Mouse (Mus musculus): ENCODE results near the gene Apol6.

The Apol6 gene

DNA sequence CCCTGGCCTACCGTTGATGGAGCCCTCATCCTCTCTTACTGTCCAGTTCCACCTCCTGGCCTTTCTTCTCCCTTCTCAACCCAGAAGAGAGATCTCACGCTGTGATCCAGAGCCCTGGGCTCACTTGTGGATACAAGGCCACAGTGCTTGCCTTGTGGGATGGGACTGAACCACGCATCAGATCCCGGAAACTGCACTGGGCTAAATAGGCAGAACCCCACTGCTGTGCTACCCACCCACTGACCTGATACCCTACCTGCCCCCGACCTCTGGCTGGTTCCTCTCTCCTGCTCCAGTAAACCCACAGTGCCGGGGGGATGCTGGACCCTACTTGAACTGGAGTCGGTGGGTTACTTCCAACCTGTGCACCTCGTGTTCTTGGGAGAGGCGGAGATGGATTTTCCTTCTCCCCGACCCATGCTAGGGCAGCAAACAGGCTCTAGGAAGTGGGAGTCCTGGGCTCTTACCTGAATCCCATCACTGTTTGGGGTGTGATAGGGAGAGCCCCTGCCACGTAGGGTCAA, 26.3 kb downstream of the Apol6 start:
- no peak for DNase-seq (ENCODE audit: low spot score)

DNA sequence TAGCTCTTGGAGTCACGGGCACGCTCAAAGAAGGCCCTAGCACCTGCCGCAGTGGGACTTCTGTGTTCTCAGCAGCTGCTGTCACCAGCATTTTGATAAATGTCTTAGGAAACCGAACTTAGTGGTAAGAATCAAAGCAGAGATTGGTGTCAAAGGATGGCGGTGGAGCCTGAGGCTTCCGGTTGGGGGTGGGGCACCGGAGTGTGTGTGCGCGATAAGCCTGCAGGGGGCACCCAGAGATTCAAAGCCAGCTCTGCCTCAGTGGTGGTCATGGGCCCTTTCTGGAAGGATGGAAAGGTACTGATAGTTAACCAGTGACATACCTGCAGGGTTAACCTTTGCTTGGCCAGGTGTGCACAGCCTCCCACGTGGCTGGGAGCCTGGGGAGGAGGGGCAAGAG, 27.0 kb downstream of the Apol6 start:
- DNase-seq (ENCODE audit: low spot score): no peak

DNA sequence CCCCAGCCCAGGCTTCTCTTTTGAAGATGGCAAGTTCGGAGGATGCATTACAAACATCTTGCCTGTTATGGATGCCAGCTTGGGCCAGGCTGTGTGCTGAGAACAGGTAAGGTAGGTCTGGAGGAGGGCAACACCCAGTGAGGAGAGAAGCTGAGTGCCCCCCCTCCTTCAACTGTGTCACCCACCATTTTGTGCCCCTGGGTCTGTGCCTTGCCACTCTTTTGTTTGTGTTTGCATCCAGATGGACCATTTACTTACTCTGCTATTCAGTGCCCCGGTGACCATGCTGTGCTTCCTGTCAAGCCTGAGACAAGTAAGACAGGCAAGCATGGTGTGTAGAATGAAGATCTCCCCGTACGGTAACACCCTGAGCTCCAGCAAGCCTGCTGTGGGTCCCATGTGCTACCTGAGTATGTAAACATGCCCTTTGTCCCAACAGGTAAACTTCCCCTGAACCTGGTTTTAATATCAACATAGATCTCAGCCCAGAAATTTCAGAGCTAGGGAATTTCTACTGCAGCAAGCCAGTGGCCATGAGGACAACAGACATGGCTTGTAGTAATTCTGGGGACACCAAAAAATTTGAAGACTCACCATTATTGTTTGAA, 28.1 kb downstream of the Apol6 start:
- DNase-seq (ENCODE audit: low spot score): no peak

DNA sequence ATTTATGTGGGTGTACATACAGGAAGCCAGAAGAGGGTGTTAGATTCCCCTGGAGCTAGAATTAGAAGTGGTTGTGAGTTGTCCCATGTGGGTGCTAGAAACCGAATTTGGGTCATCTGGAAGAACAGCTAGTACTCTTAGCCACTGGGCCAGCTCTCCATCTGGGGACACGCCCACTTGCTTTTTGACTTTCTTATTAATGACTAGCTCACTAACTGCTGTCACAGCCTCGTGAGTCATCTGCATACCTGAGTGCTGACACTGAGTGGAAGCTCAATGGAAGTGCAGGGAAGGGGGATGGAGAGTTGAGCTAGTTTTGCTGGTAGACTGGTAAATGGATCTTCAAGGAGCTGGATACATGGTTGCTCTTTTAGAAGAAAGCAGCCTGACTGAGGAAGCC, 32.0 kb downstream of the Apol6 start:
- no peak for DNase-seq (ENCODE audit: low spot score)

DNA sequence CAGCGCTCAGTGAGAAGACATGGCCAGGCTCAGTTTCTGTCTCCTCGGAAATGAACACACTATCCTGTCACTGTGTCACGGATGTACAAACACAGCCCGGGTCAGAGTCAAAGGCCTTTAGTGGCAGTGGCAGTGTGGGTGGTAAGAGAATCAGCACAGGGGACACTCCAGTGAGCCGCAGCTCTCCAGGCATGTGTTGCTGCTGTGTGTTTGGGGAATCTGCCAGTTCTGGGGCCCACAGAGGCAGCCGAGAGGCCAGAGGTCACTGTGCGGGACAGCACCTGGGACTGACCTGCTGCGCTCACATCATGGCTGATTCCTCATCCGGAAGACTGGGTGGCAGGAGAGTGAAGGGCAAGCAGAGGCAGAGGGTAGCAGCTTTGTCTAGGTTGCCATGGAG, 33.4 kb downstream of the Apol6 start:
- DNase-seq (ENCODE audit: low spot score): no peak

DNA sequence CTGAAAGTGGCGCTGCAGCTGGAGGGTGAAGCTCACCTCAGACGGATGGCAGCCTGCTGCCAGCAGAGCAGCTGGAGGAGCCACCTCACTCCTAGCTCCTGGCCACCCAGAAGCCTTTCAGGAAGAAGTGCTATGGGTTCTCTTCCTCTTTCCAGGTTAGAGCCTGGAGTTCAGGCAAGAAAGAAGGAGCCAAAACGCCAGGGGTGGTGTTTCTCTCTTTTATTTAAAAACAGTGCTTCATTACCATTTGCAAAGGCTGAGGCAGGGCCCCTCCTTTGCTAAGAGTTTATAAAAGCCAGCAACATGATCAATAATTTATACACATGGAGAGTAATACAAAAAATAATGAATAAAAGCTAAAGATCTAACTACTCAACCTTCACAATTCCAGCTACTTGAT, 34.3 kb downstream of the Apol6 start:
- no peak for DNase-seq (ENCODE audit: low spot score)

DNA sequence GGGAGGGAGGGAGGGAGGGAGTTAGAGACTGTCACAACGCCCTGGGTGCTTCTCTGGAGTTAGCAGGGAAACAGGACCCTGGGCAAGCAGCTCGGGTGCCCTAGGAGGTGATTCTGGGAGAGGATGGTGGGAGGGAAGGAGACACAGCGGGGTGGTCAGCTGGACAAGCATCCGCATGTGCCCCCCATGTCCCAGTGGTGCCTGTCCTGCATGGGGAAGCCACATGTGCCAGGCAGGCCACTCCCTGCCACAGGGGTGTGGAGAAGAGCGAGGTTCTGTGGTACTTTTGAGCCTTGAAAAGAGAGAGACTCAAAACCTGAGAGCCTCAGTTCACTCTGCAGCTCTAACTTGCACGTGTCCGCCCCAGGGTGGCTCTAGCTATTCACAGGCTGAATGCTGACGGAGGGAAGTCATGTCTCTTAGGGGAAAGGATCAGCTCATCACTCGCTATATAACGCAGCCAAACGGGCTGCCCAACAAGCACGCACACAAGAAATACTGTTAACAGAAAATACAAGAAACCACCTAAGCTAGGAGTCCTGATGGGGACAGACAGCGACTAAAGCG, 34.8 kb downstream of the Apol6 start:
- no peak for DNase-seq (ENCODE audit: low spot score)

DNA sequence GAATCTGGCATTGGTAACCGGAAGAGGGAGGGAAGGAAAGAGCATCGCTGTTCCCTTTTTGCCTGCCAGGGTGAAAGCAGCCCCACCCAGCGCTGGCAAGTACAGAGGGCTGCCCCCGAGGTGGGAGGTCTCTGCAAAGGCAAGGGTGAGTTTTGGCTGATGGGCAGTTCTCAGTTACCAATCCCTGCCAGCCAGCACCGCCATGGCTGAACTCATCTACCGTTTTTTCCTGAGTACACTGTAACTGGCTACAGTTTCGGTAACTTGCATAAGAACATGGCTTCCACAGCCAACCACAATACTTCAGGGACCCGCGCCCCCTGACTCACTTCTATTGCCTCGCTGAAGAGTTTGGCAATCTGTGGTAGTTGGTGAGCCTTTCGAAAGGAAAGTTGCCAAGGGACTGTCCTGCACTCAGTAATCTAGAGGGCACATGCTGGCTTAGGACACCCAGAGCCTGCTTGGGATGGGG, 35.4 kb downstream of the Apol6 start:
- no peak for DNase-seq (ENCODE audit: low spot score)

DNA sequence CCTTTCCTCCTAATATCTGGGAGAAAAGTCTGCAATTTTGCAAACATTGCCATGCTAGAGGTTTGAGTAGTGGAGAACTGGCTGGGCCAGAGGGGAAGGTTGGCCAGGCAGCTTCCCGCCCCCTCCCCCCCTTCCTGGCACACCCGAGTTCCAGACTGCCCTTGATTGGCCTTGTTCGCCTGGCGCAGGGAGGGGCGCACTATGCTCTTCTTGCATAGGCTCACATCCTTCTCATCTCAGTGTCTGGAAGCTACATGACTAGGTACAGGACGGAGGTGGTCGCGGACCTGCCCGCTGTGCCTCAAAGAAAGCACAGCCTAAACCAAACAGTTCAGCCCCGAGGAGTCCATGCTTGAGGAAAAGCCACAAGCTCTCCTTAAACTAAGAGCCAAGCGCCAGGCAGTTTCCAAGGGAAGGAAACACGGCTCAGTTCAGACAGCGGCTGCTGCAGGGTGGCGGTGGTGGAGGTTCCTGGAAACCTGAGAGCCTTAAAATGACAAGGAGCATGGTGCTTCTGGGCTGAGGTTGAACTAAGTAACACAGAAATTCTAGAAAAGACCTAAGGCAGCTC, 36.2 kb downstream of the Apol6 start:
- no peak for DNase-seq (ENCODE audit: low spot score)

DNA sequence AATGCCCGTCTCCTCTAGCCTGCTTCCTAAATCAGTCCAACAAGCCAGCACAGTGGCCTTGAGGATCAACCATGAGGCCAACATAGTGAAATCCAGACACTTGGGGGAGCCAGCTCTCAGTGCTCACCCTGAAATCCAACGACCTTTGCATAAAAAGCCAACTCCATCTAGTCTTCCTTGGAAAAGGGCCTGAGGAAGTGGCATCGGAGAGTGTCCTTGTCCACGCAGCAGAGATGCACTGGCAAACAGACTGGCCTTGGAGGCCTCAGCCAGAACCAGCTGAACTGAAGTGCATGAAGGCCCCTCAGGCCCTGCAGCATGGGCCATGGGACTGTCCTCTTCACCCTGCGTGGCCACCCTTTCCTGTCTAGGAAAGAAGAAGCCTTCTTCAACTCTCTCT, 36.9 kb downstream of the Apol6 start:
- no peak for DNase-seq (ENCODE audit: low spot score)

DNA sequence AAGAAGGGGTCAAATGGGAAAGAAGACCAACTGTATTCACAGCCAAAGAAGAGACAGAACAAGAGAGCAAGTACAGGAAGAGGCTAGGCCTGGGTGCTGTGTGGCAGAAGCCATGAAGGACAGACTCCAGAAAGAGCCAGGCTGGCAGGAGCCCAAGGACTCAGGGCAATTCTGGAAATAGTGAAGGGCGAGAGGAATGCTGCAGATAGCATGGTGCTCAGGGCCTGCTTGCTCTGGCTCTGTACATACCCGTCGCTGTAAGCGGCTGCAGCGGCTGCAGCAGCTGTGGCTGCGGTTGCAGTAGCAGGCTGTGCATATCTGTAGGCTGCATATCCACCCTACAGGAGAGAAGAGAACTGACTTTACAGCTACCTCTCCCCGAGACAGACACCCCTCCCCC, 41.3 kb downstream of the Apol6 start:
- DNase-seq (ENCODE audit: low spot score): no peak

DNA sequence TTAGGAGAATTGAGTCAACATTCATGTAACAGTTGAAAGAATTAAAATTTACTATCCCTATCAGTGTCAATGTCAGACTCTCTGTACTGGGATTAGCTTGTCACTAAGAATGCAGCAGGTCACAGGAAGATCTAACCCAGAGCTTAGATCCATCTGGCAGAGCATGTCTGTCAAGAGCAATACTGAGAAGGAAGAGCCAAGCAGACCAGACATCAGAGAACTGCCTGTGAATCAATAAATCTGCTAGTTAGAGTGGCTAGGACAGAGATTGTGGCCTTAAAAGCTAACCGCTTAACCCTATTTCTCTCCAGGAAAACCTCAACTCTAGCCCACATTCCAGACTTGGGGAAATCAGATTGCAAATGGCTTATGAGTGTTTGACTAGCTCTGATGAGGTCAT, 42.0 kb downstream of the Apol6 start:
- DNase-seq (ENCODE audit: low spot score): no peak

DNA sequence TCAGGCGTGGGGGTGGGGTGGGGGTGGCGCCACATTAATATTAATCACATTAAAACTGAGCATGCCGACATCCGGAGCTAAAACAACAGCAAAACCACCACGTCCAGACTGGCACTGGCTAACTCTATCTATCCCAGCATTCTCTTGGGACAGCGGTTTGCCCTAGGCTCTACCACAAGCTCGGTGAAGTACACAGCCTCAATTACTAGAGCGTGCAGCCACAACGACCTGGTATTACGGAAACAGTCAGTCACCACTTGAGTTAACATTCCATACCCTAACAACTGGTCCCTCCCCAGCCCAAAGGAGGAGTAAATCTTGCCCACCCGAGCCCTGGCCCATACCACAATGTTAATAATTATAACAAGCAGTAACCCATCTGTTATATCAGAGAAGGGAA, 44.7 kb downstream of the Apol6 start:
- no peak for DNase-seq (ENCODE audit: low spot score)

DNA sequence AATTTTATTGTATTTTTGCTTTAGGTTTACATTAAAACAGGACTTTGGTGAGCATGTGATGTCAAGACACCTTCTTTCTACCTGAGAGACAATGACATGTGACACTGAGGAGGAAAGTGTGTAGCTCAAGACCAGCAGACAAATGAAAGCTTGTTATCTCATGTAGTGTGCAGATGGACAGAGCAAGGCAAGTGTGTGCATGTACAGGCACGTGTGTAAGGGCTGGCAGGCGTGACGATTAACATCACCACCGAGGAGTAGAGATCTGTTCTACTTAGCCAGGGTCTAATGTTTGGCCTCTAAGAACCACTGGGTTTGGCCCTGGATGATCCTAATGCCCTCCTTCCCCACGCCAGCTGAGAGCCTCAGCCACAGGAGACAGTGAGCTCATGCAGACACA, 46.0 kb downstream of the Apol6 start:
- no peak for DNase-seq (ENCODE audit: low spot score)

DNA sequence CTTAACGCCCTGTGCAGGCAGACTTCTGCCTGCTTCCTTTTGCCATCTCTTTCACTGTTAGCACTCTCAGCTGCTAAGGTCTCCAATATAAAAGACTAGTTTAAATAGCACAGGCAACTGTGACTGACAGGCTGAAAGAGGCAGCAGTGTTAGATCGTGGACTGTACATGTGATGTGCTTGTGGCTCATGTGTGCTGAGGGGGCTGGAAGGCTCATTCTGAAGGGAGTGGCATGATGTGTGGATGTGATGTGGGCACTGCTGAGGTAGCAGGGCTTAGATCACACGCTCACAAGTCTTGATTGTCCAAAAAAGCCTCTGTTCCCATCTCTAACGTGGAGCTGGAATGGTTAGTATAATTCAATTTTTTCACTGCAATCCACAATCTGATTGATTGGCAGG, 46.9 kb downstream of the Apol6 start:
- no peak for DNase-seq (ENCODE audit: low spot score)

DNA sequence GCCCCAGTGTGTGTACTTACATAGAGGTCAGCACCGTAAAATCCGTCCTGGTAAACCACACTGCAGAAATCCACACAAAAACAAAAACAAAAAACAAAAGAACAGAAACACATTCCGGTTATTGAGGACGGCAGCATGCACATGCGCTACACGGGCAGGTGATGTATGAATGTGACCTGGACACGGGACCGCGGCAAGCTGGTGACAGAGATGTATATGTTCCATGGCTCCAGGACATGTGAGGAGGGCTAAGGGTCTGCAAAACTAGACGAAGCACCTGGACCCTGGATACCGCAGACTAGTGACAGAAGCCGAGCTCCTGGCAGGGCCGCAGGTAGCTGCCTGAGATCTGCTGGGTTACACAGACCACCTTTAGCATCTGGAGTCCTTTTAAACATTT, 49.9 kb downstream of the Apol6 start:
- DNase-seq (ENCODE audit: low spot score): no peak

DNA sequence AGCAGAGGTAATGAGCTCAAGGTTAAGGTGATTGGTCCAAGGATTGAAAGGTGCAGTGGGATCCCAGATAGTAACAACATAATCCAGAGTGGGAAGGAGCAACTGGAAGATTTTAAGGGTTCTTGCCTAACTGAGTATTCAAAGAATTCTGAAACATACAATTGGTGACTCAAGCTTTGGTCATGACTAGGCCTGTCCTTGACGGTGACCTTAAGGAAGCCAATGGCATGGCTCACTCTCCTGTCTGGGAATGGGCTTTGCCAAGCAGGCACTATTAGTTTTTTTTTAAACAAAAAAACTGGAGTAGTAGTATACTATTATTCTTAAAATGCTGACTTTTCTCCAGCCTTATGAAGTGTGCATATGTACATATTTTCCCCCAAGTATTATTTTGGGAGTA, 50.7 kb downstream of the Apol6 start:
- DNase-seq (ENCODE audit: low spot score): no peak

DNA sequence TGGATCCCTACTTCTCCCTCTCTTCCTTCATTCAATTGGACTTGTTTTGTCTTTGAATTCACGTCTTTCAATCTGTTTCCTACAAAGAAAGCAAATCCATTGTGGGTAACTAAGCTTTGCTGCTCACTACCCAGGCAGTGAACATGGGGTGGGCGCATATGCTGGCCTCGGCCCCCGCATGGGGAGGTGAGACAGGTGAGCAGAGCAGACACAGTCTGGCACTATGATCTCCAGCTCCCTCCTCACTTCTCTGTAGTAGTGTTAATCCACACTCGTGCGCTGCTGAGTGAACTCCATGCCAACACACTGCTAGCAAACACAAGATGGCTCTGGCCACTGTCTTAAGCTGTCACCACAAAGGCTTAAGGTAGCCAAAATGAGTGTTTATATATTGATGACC, 52.8 kb downstream of the Apol6 start:
- DNase-seq (ENCODE audit: low spot score): no peak

DNA sequence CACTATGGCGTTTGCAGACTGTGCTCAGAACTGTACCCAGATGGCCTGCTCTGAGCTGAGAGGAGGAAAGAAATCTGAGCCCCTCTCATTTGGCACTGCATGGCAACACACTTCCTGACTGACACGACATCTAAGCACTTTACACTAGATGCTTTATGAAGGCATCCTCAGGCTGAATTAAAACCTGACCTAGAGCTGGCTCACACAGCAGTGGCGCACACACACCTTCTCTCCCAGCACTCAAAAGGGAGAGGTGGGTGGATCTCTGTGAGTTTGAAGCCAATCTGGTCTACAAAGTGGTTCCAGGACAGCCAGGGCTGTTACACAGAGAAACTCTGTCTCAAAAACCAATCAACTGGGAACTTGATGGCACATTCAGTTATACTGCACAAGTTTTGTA, 55.2 kb downstream of the Apol6 start:
- DNase-seq (ENCODE audit: low spot score): no peak

DNA sequence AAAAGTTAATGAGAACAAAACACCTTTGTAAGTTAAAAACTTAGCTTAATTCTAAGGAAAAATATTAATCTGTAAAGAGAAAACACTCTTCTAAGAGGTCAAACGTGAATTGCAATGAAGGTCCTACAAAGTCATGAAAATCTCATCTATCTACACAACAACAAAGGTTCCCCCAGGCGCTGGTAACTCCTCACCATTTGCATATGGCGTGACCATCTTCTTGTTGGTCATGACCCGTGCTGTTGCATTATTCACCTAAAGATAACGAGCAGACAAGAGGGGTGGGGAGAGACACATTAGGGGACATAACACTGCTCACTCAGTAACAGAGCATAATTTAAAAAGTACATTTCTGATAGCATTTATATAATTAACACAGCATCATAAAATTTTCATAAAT, 58.2 kb downstream of the Apol6 start:
- DNase-seq (ENCODE audit: low spot score): no peak

DNA sequence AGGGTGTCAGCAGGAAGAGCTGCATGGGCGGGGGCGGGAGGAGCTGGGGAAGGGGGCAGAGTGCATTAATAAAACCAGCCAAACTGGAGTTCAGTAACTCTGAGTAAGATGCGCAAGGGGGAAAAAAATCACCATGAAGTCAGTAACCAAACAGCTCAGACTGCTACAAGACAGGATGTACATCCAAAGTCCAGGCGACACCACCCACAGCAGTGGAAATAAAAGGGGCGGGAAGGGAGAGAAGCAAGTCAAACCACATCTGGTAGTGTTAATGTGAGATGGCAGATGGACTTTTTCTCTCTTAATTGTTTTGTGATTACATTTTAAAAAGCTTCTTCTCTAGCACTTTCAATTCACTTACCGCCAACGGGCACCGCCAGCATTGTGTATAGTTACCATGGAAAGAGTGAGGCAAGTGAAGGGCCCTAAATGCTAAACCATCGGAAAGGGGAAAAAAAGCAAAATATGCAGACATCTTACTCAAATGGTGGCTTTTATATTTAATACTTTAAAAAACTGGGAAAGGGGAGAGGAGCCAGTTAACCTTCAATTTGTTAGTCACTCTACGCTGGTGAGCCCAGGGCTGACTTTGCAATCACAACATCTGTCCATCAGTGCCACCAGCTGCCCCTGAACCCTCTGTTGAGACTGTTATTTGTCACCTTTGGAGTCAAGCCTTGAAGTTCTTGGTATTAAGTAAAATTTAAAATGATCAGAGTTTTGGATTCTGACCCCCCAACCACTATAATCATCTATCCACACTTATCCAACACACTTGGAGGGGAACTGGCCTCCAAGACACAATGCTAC, 60.0 kb downstream of the Apol6 start:
- no peak for DNase-seq (ENCODE audit: low spot score)

DNA sequence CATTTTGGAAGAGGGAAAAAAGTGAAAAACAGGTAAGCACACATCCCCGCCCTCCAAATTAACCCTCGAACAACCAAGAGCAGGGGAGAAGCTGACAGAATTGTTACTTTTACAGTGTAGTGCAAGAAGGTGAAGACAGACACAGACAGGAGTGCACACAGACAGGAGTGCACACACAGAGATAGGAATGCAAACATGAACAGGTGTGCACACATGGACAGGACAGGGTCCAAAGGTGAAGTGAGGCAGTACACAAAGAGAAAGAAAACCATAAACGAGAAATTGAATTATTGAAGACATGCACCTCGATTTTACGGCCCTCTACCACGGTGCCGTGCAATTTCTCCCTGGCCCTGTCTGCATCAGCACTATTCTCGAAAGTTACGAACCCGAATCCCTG, 60.7 kb downstream of the Apol6 start:
- no peak for DNase-seq (ENCODE audit: low spot score)
